Mouse (Mus musculus) small intestine, adult 2 months (tissue): ENCODE measurements at regions not wholly inside any gene's neighbourhood (a gene's known extent, or its start where the extent isn't known, plus 50 kb on each side); places are given as distances from the start of the nearest gene placed in this dataset.

ENCODE experiments used
- H3K27ac ChIP-seq: fragments of 200-500 bp; 2 replicates; pipeline ENCODE4 v1.5.1; 2012; ENCODE audit warnings: low read depth, low read length, control low read depth, inconsistent platforms; ENCODE audit not compliant: insufficient read depth
- H3K27me3 ChIP-seq: fragments of 200-500 bp; 2 replicates; pipeline ENCODE4 v1.6.1; 2012; ENCODE audit warnings: mild to moderate bottlenecking, moderate library complexity, low read length, inconsistent platforms; ENCODE audit not compliant: control insufficient read depth, insufficient read depth
- H3K36me3 ChIP-seq: fragments of 200-500 bp; 2 replicates; pipeline ENCODE4 v1.6.1; 2012; ENCODE audit warnings: mild to moderate bottlenecking, low read length, control low read depth, inconsistent platforms; ENCODE audit not compliant: control insufficient read depth, insufficient read depth
- H3K4me1 ChIP-seq: fragments of 200-500 bp; 2 replicates; pipeline ENCODE4 v1.6.1; 2012; ENCODE audit warnings: low read length, inconsistent platforms, mixed read lengths; ENCODE audit not compliant: control insufficient read depth, insufficient read depth, insufficient read length
- H3K4me3 ChIP-seq: fragments of 200-500 bp; 2 replicates; pipeline ENCODE4 v1.5.1; 2012; ENCODE audit warnings: low read depth, mild to moderate bottlenecking, control low read depth, inconsistent platforms, low read length, moderate library complexity
- CTCF ChIP-seq: fragments of 200-500 bp; IDR thresholded peaks from 2 replicates; pipeline ENCODE4 v1.5.1; 2012; ENCODE audit warnings: low read depth, mild to moderate bottlenecking, control low read depth, inconsistent platforms, low read length, moderate library complexity, mixed read lengths; ENCODE audit not compliant: insufficient replicate concordance, insufficient read length; ENCODE audit errors: extremely low read depth
- POLR2A ChIP-seq: fragments of 200-500 bp; IDR thresholded peaks from 2 replicates; pipeline ENCODE4 v1.6.1; 2012; ENCODE audit warnings: low read depth, mild to moderate bottlenecking, control low read depth, inconsistent platforms, low read length, moderate library complexity
- WGBS: fragments of 180-500 bp; shearing (Covaris S2); methylation state at CpG from one replicate; pipeline ENCODE4 v1.1.7; 2018; 5-methylcytosine and 5-hydroxymethylcytosine counted together

DNA sequence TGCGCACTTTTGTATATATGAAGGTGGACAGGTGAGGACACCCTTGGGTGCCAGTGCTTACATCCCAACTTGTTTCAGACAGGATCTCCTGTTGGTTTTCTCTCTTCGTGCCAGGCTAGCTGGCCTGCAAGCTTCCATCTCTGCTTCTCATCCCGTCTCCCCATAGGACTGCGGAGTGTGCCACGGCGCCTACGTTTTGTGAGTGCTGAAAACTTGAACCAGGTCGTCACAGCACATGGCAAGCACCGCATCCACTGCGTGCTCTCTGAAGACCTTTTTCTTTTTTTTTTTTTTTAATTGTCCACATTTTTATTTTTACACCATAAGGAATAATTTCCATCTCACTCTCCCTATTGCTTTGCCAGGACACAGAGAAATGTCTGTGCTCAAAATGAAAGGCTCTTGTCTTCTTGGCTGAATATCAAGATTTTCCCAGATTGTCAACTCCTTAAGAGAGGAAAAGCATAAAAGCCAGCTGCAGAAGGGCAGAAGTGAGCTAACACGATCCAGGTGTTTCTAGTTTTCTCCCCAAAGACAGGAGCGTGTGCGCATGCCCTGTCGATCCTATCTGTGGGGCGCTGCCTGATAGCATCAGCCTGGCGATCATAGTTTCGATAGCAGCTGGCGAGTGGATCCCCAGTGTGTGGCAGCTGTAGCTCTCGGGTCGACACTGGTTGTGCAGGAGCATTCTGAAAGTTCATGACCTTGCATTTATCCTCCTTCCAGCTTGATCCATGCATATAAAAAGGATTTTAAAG is 326.4 kb upstream of the Ddhd1 start:
- TF ChIP-seq POLR2A = no peak
- no peak for TF ChIP-seq CTCF
- Histone ChIP-seq H3K27ac (no peak overlapping the region), H3K27me3 (no peaks in the 10 kb centered on the region), H3K4me1 (no peaks in the 10 kb centered on the region), H3K4me3 (no peak overlapping the region), H3K36me3 (no peaks in the 10 kb centered on the region)
- WGBS = 72% methylated on average over 20 of the region's 20 CpGs

DNA sequence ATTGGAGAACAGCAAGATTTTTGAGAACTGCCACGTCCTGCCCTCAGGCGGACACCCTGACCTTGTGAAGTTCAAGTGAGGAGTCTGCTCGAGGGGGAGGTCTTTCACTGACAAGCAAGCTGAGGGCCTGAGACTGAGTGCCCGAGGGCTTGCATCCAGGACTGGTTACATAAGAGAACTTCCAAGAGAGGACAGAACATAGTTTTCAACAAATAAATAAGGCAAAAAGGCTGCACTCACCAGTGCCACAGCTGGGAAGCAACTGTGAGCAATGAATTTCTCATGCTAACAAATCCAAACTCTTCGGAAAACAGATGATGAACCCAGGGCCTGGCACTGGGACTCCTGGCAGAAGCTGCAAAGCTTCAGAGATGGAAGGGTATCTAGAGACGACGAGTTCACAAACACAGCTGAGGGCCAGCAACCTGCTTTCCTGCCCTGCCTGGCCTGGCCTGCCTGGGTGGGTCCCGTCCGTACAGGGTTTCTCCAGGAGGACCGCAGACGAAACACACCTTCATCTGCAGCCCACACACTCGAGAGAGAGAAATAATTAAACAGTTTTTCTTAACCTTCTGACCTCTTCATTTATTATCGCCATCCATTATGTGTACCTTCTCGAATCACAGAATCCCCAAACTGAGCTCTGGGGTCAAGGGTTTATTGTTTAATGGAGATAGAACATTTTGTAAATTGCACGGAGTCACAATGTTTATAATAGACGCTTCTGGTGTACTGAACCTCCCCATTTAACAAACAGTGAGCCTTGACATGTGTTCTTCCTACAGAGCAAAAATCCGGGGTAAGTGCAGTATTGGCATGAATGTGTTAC is 334.3 kb upstream of the Ddhd1 start:
- peak overlapping the region; percentile 67 for H3K27ac ChIP-seq
- H3K36me3 ChIP-seq = no peaks in the 10 kb centered on the region
- WGBS = 51% methylated on average over 17 of the region's 17 CpGs
- no peak overlapping the region for H3K4me3 ChIP-seq
- peaks cover 6% of the 10 kb centered on the region; the same call in 1 of the 2 replicates for H3K4me1 ChIP-seq
- no peaks in the 10 kb centered on the region for H3K27me3 ChIP-seq
- TF ChIP-seq POLR2A = no peak
- no peak for TF ChIP-seq CTCF

DNA sequence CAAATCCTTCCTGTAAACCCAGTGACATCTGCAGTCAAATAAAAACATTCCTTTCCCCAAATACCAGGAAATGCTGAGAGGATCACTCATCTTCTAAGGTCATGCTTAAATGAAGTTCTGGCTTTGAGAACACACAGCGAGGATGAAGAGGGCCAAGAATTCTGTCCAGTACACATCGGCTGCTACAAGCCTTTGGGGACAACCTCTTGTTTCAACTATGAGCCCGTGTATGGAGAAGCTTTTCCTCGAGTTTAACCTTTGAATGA is 334.9 kb upstream of the Ddhd1 start:
- Histone ChIP-seq H3K36me3 (no peaks in the 10 kb centered on the region), H3K27ac (0 out of 2 replicates have a peak overlapping the region, but pooled peaks have one; percentile 7), H3K27me3 (no peaks in the 10 kb centered on the region), H3K4me3 (no peak overlapping the region), H3K4me1 (peaks cover 6% of the 10 kb centered on the region; the same call in 1 of the 2 replicates)
- 66% methylated on average over 4 of the region's 4 CpGs for WGBS
- TF ChIP-seq CTCF (no peak), POLR2A (no peak)

DNA sequence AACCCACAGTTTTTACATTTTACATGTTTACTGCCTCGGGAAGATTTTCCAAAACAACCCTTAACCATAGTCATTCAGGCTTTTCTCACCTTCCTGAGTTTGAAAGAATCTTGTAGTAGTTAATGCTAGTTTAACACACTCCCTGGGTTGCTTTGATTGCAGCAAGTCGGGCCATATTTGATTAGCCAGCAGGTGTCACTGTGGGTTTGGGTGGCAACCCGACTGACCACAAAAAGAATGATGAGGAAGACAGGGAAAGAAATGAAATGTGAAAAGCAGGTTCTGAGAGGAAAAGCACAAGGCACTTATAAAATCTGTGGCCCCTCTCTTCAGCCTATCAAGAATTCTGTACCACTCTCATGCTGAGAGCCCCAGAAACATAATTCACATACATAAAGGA is 335.7 kb upstream of the Ddhd1 start:
- Histone ChIP-seq H3K4me1 (peaks cover 6% of the 10 kb centered on the region; the same call in 1 of the 2 replicates), H3K27me3 (no peaks in the 10 kb centered on the region), H3K27ac (no peak overlapping the region), H3K36me3 (no peaks in the 10 kb centered on the region), H3K4me3 (no peak overlapping the region)
- under 1% methylated on average over 3 of the region's 3 CpGs for whole genome bisulfite sequencing
- TF ChIP-seq POLR2A (no peak), CTCF (peak; percentile 78; the same call in 1 of the 2 replicates)

DNA sequence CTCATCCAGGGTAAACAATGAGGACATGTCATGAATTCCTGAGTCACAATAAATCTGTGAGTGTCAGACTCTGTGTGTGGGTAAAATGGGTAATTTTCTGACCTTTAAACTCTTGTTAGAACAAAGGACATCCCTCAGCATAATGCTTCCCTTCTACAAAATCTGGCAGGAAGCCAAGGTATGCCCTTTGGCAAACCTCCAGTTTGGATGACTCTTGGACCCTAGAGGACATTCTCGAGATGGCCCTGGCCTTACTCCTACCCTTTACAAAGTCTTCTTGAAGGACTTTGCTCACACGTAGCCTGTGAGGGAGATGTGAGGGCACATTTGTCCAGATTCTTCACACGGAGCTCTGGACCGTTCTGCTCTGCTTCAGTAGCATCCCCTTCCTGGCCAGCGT is 338.8 kb upstream of the Ddhd1 start:
- no peaks in the 10 kb centered on the region for H3K27me3 ChIP-seq
- peak overlapping the region; percentile 70 for H3K27ac ChIP-seq
- no peaks in the 10 kb centered on the region for H3K36me3 ChIP-seq
- peaks cover 6% of the 10 kb centered on the region; the same call in 1 of the 2 replicates for H3K4me1 ChIP-seq
- WGBS = 13% methylated on average over 5 of the region's 5 CpGs
- no peak for TF ChIP-seq POLR2A
- H3K4me3 ChIP-seq = no peak overlapping the region

DNA sequence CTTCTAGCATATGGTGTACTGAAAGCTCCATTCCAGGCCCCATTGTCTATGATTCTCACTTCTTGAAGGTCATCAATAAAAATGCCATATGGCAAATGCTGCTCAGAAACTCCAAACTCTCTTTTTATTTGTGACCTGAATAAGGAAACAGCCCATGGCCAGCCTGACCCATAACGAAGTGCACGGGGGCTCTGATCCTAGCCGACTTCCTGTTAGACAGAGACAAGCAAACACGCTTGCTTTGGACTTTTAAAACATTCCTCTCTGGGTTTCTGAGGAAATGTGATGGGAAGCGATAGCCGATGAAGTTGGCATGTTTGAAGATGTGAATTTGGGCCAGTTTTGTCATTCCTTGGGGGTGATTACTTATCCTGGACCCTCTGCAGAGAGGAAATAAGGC is 346.1 kb upstream of the Ddhd1 start:
- WGBS = 82% methylated on average over 6 of the region's 6 CpGs
- H3K36me3 ChIP-seq = no peaks in the 10 kb centered on the region
- H3K4me1 ChIP-seq = no peaks in the 10 kb centered on the region
- H3K4me3 ChIP-seq = no peak overlapping the region
- TF ChIP-seq CTCF = no peak
- no peak for TF ChIP-seq POLR2A
- no peak overlapping the region for H3K27ac ChIP-seq
- H3K27me3 ChIP-seq = no peaks in the 10 kb centered on the region

DNA sequence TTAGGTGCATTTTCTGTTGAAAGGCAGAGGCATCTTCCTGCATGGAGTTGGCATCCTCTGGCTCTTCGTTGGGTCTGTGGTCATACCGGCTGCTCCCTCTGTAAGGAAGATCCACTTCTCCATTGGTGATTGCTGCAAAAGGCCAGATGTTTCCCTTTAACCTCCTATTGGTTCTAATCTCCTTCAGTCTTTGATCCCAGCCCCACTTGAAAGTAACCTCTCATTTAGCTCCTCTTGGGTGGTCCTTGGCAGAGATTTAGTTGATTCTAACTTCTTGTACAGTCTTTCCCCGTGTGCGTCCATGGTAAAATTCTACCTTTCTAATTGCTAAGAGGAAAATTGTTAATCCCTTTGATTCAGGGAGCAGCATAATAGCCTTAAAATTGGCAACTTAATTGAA is 347.4 kb upstream of the Ddhd1 start:
- Histone ChIP-seq H3K36me3 (no peaks in the 10 kb centered on the region), H3K4me1 (no peaks in the 10 kb centered on the region), H3K27ac (no peak overlapping the region), H3K4me3 (no peak overlapping the region), H3K27me3 (no peaks in the 10 kb centered on the region)
- no peak for TF ChIP-seq CTCF
- WGBS = 79% methylated on average over 4 of the region's 4 CpGs
